Mouse (Mus musculus) MEL (cell line): ENCODE data around the gene Foxn3.

Experiments used
- BHLHE40 ChIP-seq: IDR thresholded peaks from 2 replicates; pipeline ENCODE4 v1.6.1; 2012; ENCODE audit warnings: low read depth, mild to moderate bottlenecking, inconsistent platforms, low read length, improper control_type of control experiment, borderline replicate concordance
- CTCF ChIP-seq, 3 experiments: IDR thresholded peaks in 2 of 3; conservative IDR thresholded peaks in 1 of 3; 2 replicates each; pipeline ENCODE4 v1.5.1; 2011 to 2012; ENCODE audit warnings: low read length in 3 of 3, low read depth in 2 of 3, mild to moderate bottlenecking in 2 of 3, improper control_type of control experiment in 1 of 3, inconsistent platforms in 1 of 3, mixed read lengths in 1 of 3, moderate library complexity in 1 of 3; ENCODE audit not compliant: control insufficient read depth in 1 of 3, insufficient read depth in 1 of 3, poor library complexity in 1 of 3, severe bottlenecking in 1 of 3
- ELF1 ChIP-seq: IDR thresholded peaks from 2 replicates; pipeline ENCODE4 v1.6.1; 2014; ENCODE audit warnings: low read depth, mild to moderate bottlenecking, inconsistent platforms, low read length, improper control_type of control experiment, moderate library complexity
- EP300 ChIP-seq, 2 experiments: IDR thresholded peaks; 2 replicates each; pipeline ENCODE4 v1.6.1; 2011; ENCODE audit warnings: improper control_type of control experiment in 2 of 2, low read length in 2 of 2, low read depth in 1 of 2, mild to moderate bottlenecking in 1 of 2
- KAT2A ChIP-seq: conservative IDR thresholded peaks from 2 replicates; pipeline ENCODE4 v1.6.1; 2012; ENCODE audit warnings: low read depth, low read length, improper control_type of control experiment, inconsistent platforms
- MAX ChIP-seq: IDR thresholded peaks from 2 replicates; pipeline ENCODE4 v1.6.1; 2011; ENCODE audit warnings: low read length, improper control_type of control experiment
- POLR2A ChIP-seq, 2 experiments: IDR thresholded peaks; 2 replicates each; pipeline ENCODE4 v1.6.1; 2011 to 2012; ENCODE audit warnings: low read length in 2 of 2, mild to moderate bottlenecking in 2 of 2, control low read depth in 1 of 2, improper control_type of control experiment in 1 of 2, low read depth in 1 of 2, moderate library complexity in 1 of 2; ENCODE audit not compliant: control insufficient read depth in 1 of 2, insufficient read depth in 1 of 2, poor library complexity in 1 of 2
- RCOR1 ChIP-seq: IDR thresholded peaks from 2 replicates; pipeline ENCODE4 v1.6.1; 2012; ENCODE audit warnings: low read depth, mild to moderate bottlenecking, inconsistent platforms, low read length, improper control_type of control experiment
- TBP ChIP-seq: IDR thresholded peaks from 2 replicates; pipeline ENCODE4 v1.8.0; 2011; ENCODE audit warnings: low read depth, low read length, improper control_type of control experiment
- TCF12 ChIP-seq: IDR thresholded peaks from 2 replicates; pipeline ENCODE4 v1.6.1; 2014; ENCODE audit warnings: low read depth, mild to moderate bottlenecking, inconsistent platforms, low read length, improper control_type of control experiment, moderate library complexity
- USF1 ChIP-seq: IDR thresholded peaks from 2 replicates; pipeline ENCODE4 v1.6.1; 2014; ENCODE audit warnings: low read depth, mild to moderate bottlenecking, inconsistent platforms, low read length, improper control_type of control experiment, moderate library complexity
- USF2 ChIP-seq, 2 experiments: IDR thresholded peaks; 2 replicates each; pipeline ENCODE4 v1.6.1; 2011 to 2012; ENCODE audit warnings: improper control_type of control experiment in 2 of 2, low read length in 2 of 2, borderline replicate concordance in 1 of 2, inconsistent platforms in 1 of 2, low read depth in 1 of 2, mild to moderate bottlenecking in 1 of 2; ENCODE audit not compliant: insufficient read depth in 1 of 2
- ZKSCAN1 ChIP-seq: IDR thresholded peaks from 2 replicates; pipeline ENCODE4 v1.6.1; 2012; ENCODE audit warnings: low read depth, mild to moderate bottlenecking, inconsistent platforms, low read length, improper control_type of control experiment, moderate library complexity

GRCm38 (mm10) chr12:99557498-99557897, 5.9 kb downstream of the Foxn3 start:
- TF ChIP-seq CTCF (IDR thresholded peaks at IDR 0.05 in 2 of 3, conservative IDR thresholded peaks at IDR 0.05 in 1 of 3; ENCODE audit: control insufficient read depth in 1 of 3, insufficient read depth in 1 of 3, low read depth in 2 of 3, low read length in 3 of 3, poor library complexity in 1 of 3, severe bottlenecking in 1 of 3) (no peak), POLR2A (IDR thresholded peaks at IDR 0.05; ENCODE audit: control insufficient read depth in 1 of 2, insufficient read depth in 1 of 2, low read depth in 1 of 2, low read length in 2 of 2, poor library complexity in 1 of 2) (no peak), TCF12 (no peak), ZKSCAN1 (no peak), TBP (no peak), ELF1 (no peak), KAT2A (no peak), BHLHE40 (no peak), MAX (no peak), USF2 (IDR thresholded peaks at IDR 0.05; ENCODE audit: borderline replicate concordance in 1 of 2, insufficient read depth in 1 of 2, low read depth in 1 of 2, low read length in 2 of 2) (no peak), RCOR1 (no peak), EP300 (IDR thresholded peaks at IDR 0.05; ENCODE audit: low read depth in 1 of 2, low read length in 2 of 2) (no peak), USF1 (no peak)
